Mouse (Mus musculus) monocyte, adult 5-6 weeks (primary cell): Measurements from ENCODE around the gene Zc3h10. TPM values are rescaled to one million over a fixed set of nuclear protein-coding genes. Genes with fewer than 3 reads are reported as not detected.
"Not testable (repeated sequence)": the region's sequence is repeated elsewhere in the genome, so short reads cannot be mapped to it uniquely, and the experiment has no call there.

Experiments used
- ATAC-seq: fragments of 153-309, 156-312 bp; replicated peaks from 2 replicates; pipeline ENCODE4 v1.8.0; 2017; ENCODE audit warnings: mild to moderate bottlenecking; ENCODE audit not compliant: low TSS enrichment, insufficient number of reproducible peaks, severe bottlenecking, poor library complexity, low FRiP score
- total RNA-seq: library from RNA; stranded (forward); fragments of 200-1000, 200-491, 200-594 nt; gene quantifications from 3 replicates; pipeline ENCODE4 v1.2.3, GENCODE M21; 2017

The Zc3h10 gene
- total RNA-seq, 1 experiment from 2014 or later: 19.1 TPM

DNA sequence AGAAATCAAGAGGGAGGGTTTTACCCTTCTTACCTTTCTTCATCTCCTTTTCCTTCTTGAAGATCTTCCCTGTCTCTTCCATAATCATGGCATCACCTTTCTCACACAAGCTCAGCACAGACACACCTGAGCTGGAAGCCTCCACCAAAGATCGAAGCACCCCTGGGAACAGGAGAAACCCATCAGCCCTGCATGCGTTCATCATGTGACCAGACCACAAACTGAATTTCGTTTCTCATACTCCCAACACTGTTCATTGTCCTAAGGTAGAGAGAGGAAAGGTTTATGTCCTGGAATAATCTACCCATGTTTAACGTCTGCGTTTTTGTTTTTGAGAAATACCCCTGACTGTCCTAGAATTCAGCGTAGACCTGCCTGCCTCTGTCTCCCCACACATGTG, 16.0 kb upstream of the Zc3h10 start:
- no peak for ATAC-seq

DNA sequence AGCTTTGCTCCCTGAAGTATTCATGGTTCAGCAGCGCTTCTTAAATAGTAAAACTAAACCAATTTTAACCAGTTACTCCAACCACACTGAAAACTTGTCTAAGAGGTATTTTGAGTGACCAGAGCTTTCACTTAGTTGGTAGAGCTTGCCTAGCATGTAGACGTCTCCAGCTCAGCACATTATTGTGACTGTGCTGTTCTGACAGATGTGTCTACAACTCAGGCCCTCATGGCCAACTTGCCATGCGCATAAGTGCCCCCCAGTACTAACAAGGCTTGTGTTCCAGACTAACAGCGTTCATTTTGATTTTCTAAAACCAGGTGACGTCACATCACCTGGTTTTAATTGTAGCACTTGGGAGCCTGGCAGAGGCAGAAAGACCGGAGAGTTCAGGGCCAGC, 9.4 kb upstream of the Zc3h10 start:
- no peak for ATAC-seq

DNA sequence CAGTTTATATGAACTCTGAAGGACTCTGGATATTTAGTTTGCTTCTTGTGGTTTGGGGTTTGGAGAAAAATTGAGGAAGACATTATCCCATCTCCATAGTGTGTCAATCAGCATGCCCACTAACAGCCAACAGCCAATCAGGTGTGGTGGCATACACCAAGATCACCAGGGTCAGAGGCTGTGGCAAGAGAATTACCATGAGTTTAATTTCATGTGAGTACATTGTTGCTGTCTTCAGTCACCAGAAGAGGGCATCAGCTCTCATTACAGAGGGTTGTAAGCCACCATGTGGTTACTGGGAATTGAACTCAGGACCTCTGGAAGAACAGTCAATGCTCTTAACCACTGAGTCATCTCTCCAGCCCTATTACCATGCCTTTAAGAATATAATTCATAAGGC, 8.7 kb upstream of the Zc3h10 start:
- no peak for ATAC-seq

DNA sequence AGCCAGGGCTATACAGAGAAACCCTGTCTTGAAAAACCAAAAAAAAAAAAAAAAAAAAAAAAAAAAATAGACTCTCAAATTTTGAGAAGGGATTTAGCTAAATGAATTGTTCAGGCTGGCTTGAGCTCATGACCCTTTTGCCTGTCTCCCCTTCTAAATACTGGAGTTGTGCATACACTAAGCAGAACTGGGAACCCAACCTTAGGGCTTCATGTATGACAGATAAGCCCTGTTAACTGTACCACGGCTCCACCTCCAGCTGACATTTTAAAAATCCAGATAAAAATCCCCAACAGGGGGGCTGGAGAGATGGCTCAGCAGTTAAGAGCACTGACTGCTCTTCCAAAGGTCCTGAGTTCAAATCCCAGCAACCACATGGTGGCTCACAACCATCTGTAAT, 8.0 kb upstream of the Zc3h10 start:
- ATAC-seq: not testable (repeated sequence)

DNA sequence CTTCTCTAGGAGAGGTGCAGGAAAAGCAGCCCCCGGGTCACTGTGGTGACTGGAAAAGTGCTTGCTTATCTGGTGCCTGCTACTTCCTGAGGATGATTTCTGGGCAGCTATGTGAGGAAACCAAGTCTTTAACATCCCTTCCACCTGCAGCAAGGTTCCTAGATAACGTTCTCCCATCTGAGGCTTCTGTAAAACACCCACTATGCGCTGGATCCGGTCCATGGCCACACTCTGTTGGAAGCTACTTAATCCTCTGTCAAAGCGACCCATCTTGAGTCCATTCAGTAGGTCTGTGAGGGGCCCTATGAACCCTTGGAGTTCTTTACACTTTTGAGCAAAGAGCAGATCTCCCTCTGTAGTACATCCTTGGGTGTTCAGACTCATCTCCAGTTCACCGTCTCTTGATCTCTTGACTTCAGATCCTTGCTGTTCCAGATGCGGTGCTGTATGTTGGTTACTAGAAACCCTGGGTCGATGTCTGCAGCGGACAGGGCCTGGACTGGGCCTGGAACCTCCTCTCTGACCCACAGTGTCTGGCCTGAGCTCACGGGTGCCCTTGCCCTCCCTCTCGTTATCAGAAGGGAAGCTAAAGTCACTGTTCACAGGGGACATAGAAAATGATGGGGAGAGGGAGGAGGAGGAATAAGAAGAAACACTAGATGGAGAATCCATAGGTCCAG, 2.7 kb upstream of the Zc3h10 start:
- ATAC-seq: not testable (repeated sequence)

DNA sequence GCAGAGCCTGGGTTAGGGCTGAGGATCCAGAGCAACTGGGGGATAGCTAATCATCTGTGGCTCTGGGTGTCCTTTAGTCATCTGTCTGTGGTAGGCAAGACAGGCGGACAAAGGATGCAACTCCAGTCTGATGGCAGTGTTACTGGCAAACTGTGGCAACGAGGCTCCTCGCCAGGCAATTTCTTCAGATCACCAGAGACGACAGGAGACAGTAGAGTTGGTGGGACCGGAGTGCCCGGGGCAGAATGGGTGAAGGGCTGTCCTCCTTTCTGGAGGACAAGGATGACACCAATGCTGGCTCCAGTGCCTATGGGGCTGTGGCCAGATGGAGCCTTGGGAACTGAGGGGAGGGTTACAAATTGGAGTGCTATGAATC, 2.1 kb upstream of the Zc3h10 start:
- ATAC-seq: not testable (repeated sequence)

DNA sequence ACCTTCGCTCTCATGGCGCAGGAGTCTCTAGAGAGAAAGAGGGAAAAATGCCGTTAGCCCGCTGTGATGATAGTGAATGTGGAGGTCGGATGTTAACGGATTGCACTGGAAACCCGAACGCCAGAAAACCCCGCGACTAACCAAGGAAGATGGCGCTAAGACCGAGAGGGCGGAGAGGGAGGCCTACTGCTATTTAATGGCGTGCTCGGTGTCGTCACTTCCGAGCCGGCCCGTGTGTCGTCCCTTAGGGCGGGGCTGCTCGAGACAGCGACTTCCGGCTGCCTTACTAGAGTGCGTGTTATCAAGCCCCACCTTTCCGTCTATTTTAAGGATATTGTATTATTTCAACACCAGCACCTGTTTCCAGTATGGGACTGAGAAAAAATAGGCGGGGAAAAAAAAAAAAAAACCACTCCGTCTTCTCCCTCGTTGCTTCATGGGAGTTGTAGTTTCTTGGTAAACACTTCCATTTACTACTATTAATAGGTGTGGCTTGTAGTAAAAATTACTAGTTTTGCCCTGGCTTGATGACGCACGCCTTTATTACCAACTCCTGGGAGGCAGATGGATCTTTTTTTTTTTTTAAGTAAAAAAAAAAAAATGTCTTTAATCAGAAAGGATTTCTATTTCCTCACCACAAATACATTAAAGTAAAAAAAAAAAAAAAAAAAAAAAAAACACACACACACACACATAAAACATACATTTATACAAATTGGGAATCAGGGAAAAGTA, 1.5 kb upstream of the Zc3h10 start, which contains the start of gene Rpl41:
Gene Rpl41, minus strand, starts transcription at position 359 of the 735 bp plus-strand sequence.
- peak; percentile 83 for ATAC-seq

DNA sequence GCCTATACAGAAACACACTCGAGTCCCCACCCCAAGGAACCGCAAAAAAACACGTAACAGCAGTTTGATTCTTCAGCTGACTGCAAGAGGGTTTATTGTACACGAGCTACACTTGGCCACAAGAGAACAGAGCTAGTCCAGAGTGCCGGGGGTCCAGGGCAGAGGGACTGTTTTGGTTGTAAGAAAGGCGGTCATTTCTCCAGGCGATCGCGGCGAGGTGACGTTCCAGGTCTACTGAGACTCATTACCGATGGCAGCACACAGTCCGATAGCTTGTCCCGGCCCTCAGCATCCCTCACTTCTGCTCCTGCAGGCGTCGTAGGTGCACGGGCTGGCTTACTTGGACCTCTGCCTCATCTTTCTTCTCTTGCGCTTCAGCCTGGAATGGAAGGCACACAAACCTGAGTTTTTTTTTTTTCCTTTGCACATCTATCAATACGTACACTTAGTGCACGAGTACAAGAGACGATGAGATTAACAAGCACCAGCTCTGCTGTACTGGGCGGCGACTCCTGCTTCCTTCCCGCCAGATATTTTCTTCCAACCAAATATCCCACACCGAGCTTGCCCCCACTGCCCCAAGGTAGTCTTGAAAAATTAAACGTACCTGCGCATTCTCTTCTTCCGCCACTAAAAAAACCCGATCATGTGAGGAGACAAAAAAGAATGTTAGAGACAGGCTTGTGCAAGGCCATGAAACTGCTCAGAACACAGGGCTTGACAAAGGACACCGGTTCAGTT, 647 bp upstream of the Zc3h10 start:
- ATAC-seq: not testable (repeated sequence)

DNA sequence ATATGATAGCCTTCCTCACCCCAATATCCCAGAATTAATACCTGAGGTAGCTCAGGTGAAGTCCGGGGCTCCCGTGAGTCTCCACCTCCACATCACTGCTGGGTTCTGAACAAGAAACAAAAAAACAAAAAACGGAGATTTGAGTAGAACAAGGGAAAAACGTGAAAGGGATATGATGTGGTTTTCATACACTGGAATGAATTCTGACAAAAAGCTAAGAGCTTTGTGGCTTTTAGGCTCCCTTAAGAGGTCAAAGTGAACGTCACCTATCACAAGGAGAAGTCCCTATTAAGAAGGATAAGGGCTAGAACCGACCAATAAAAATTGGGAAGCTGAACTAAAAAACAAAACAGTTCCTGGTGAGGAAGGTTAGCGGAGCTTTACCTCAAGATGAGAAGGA, 787 bp downstream of the Zc3h10 start:
- ATAC-seq: no peak

DNA sequence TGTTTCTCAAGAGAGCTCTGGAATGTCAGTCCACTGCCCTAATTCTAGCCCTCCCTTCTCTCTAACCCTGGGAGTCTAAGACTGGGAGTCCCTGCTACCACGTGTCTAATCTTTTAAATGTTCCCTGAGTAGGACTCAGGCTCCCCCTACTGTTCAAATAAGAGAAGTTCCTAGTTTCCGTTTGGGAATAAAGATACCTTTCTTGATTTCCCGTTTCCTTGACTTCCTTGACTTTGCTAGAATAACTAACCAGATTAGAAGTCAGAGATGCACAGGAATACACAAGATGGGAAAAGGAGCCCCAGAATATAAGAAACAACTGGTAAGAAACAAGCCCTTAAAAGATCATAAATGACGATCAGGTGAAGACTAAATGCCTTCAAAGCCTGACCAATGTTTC, 1.2 kb downstream of the Zc3h10 start:
- ATAC-seq: no peak

DNA sequence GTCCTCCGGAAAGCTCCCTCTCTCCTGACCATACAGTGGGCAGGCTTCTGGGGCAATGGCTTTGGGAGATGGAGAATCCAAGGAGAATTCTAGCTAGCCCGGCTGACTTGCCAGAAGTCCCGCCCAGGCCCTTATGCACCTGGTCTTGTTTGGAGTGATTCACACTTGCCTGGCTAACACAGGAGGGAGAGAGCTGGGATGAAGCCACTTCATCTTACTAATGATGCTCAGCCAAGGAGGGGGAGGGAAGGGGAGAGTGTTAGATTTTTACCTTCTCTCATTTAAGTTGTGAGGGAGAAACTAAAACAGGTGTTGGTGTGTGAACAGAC, 2.0 kb downstream of the Zc3h10 start:
- no peak for ATAC-seq

DNA sequence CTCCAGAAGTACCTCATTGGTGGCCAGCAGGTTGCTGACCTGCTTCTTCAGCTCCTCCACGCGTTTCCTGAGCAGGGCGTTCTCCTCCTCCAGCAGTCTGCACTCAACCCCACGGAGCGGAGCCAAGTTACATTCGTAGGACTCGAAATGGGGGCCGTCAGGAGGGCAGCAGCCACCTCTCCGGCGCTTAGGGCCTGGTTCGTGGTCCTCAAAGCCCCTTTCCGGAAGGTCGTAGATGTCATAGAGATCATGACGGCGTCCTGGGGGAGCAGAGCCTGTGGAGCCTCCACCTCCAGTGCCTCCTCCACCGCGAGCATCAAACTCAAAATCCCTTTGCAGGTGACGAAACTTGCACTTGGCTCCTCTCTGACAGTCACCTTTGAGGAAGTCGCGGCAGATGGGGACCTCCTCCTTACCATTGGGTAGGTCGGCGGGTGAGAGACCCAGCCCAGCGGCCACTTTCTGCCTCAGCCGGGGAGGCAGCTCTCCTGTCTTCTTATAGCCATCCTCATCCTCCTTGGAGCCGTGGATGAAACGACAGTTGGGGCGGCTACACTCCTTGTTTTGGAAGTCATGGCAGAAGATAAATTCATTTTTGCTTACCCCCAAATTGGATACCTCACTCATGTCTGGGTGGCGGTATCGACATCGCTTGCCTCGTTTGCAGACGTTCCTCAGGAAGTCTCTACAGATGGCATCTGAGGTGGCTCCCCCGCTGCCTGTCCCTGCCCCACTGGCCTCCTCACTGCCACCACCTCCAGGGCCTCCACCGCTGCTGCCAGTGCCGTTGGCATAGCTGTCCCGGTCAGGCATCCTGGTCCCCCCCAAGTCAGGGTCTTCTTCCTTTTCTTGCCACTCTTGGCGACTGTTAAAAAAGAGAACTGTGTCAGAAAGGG, 2.7 kb downstream of the Zc3h10 start:
- no peak for ATAC-seq

DNA sequence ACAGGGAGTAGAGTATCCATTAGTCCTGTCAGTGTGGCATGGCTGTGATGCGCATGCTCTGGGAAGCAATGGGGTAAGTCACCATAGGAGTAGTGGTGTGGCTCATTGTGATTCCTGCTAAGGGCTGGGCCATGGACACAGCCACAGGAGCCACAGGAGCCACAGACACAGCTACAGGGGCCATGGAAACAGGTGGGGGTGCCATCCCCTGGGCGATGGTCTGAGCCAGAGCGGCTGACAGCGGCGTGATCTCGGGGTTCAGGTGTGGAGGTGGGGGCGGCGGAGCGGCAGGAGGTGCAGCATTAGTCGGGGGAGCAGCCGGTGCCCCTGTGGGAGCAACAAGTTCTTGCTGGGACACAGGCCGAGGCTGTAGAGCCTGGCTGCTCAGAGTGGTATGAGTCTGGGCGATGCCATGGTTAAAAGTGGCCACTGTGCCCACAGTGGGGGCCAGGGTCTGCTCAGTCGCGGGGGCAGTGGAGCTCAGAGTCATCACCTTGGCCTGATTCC, 3.4 kb downstream of the Zc3h10 start:
- ATAC-seq: no peak

DNA sequence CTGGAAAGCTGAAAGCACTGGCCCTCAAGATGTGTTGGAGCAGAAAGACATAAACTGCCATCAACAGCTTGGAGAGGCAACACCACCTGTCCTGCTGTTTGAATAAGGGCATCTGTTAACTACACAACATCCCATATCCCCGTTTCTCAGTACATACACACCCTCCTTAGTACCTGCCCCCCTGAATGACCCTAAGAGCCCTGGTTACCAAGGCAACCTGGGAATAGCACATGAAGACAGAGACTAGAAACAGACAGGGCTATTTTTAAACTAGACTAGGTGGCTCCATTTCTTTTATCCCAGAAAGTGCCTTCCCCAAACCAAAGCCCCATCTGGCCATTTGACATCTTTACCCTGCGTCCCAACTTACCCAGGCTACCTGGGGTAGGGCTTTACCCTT, 4.5 kb downstream of the Zc3h10 start:
- ATAC-seq: no peak

DNA sequence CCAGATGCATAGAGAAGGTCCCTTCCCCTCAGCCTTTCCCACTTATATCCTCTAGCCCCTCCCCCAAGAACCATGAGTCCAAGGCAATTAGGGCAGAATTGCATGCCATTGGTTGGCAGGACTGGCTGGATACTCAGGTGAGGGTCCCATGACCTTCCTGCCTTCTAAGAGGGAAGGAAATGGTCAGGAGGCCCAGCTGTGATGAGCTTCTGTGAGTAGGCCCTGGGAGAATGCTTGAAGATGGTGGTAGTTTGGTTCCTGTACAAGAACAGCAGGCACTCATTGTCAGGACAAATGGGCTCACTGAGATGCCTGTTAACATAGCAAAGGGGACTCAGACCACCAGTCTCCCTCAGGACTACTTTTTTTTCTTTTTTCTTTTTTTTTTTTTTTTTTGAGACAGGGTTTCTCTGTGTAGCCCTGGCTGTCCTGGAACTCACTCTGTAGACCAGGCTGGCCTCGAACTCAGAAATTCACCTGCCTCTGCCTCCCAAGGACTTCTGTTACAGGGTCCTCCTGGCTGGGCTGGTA, 9.2 kb downstream of the Zc3h10 start:
- ATAC-seq: no peak

DNA sequence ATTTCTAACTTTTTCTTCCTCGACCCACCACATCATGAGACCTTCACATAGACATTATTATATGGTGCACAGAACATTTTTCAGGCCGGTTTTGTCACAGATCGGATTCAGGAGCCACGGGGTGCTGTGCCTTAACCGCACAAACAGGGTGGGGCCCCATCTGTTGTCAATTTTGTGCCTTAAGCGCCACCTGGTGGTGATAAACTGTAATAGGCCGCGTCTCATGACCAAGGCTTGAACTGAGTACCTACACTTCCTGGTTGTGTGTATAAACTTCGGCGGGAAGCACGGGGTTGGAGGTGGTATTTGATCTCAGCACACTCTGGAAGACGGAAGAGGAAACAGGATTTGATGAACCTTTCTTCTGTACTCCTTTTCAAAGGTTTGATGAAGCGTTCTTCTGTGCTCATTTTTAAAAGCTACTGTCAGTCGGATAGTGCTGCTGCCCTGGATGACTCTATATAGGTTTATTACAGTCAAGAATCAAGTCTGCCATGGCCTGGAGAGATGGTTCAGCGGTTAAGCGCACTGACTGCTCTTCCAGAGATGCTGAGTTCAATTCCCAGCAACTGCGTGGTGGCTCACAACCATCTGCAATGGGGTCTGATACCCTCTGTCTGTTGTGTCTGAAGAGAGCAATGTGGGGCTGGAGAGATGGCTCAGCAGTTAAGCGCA, 11.2 kb downstream of the Zc3h10 start:
- peak; percentile 96 for ATAC-seq

DNA sequence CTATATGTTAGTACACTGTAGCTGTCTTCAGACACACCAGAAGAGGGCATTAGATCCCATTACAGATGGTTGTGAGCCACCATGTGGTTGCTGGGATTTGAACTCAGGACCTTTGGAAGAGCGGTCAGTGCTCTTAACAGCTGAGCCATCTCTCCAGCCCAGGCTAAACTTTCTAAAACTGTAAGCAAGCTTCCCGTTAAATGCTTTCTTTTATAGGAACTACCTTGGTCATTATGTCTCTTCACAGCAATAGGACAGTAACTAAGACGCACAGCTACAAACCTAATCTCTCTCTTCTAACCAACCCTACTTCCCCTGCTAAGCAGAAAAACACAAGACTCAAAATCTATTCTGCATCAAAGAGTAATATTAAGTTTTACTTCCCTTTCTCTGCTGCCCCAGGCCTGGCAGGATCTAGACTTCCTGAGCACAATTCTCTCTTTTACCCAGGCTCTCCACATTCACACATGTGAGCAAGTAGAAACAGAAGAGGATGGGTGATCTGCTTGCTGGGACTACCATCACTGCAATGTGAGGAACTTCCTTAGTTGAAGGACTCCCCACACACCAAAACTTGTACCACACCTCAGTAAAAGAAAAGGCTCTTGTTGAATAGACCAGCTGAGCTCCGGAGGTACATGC, 11.8 kb downstream of the Zc3h10 start:
- ATAC-seq: peak; percentile 52

DNA sequence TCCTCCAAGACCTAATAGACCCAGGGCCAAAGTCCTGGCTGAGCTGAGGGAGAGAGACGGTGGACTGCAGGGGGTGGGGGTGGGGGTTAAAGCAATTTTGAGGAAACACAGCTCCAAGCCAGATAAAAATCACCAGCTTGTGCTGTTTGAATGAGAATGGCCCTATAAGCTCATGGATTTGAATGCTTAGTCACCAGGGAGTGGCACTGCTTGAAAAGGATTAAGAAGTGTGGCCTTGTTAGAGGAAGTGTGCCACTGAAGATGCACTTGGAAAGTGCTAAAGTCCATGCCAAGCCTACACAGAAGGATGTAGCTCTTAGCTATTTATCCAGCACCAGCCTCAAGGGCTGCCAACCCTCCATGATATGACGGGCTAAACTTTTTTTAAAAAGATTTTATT, 12.4 kb downstream of the Zc3h10 start:
- no peak for ATAC-seq
